Mouse (Mus musculus) forebrain, embryonic 15.5 days (tissue): Measurements from ENCODE around the gene Fcrla. TPM values are rescaled to one million over a fixed set of nuclear protein-coding genes. Genes with fewer than 3 reads are reported as not detected.

Experiments used
- ATAC-seq: fragments of 200-750 bp; cut with Nextera tagmentation; replicated peaks from 2 replicates; pipeline ENCODE4 v1.8.0; 2017; ENCODE audit warnings: mild to moderate bottlenecking, moderate TSS enrichment, moderate library complexity
- H3K27ac ChIP-seq: fragments of 300-500 bp; sonication (generic); replicated peaks from 2 replicates; pipeline ENCODE4 v1.5.1; 2015; ENCODE audit warnings: mild to moderate bottlenecking, inconsistent platforms
- H3K27me3 ChIP-seq: fragments of 300-500 bp; sonication (generic); 2 replicates; pipeline ENCODE4 v1.6.1; 2015; ENCODE audit warnings: inconsistent platforms
- H3K36me3 ChIP-seq: fragments of 300-500 bp; sonication (generic); 2 replicates; pipeline ENCODE4 v1.6.1; 2015; ENCODE audit warnings: mild to moderate bottlenecking, inconsistent platforms
- H3K4me1 ChIP-seq: fragments of 300-500 bp; sonication (generic); 2 replicates; pipeline ENCODE4 v1.6.1; 2015; ENCODE audit warnings: inconsistent platforms
- H3K4me2 ChIP-seq: fragments of 300-500 bp; sonication (generic); replicated peaks from 2 replicates; pipeline ENCODE4 v1.6.1; 2015; ENCODE audit warnings: mild to moderate bottlenecking, inconsistent platforms
- H3K4me3 ChIP-seq: fragments of 300-500 bp; sonication (generic); 2 replicates; pipeline ENCODE4 v1.5.1; 2015; ENCODE audit warnings: mild to moderate bottlenecking, inconsistent platforms
- H3K9ac ChIP-seq: fragments of 300-500 bp; sonication (generic); replicated peaks from 2 replicates; pipeline ENCODE4 v1.6.1; 2015; ENCODE audit warnings: mild to moderate bottlenecking, inconsistent platforms
- H3K9me3 ChIP-seq: fragments of 300-500 bp; sonication (generic); 2 replicates; pipeline ENCODE4 v1.6.1; 2016; ENCODE audit warnings: inconsistent platforms
- whole genome bisulfite sequencing: fragments of 180-500 bp; shearing (Covaris S2); methylation state at CpG from one replicate; pipeline ENCODE4 v1.1.7; 2015; ENCODE audit warnings: mixed read lengths; 5-methylcytosine and 5-hydroxymethylcytosine counted together
- polyA plus RNA-seq: library from polyadenylated mRNA; unstranded; fragments of >200 nt; fragmentation: Nextera tagmentation; extraction: Ambion mirVana; gene quantifications from 2 replicates; pipeline ENCODE4 v1.2.1, GENCODE M21; 2015

The Fcrla gene
- polyA plus RNA-seq, 1 experiment from 2014 or later, result not detected

DNA sequence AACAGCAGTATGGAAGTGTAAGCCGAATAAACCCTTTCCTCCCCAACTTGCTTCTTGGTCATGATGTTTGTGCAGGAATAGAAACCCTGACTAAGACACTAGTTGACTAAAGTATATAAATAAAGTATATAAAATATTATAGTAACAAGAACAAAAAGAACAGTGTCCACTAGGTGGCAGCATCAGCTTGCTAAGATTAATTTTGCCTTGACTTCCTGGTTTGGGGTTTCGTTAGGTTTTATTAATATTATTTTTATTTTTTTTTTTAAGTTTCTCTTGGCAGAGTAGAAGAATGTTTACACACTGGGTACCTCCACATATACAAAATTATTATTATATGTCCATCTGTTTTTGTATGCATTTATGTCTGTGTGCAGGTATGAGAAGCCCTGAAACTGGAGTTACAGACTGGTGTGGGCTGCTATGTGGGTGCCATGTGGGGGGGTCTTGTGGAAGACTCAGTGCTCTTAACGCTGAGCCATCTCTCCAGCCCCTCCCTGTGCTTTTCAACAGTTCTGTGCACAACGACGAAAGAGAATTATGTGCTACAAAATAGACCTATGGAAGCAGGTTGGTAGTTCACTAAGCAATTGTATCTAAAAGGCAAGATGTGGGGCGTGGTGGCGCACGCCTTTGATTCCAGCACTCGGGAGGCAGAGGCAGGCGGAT, 26.4 kb downstream of the Fcrla start:
- Histone ChIP-seq H3K9ac (no peak overlapping the region), H3K36me3 (no peaks in the 10 kb centered on the region), H3K4me1 (no peaks in the 10 kb centered on the region), H3K27ac (no peak overlapping the region), H3K4me2 (no peak overlapping the region), H3K9me3 (no peaks in the 10 kb centered on the region), H3K4me3 (no peak overlapping the region), H3K27me3 (peaks cover 7% of the 10 kb centered on the region; the same call in 1 of the 2 replicates)
- ATAC-seq, result peak; percentile 66; the same call in 1 of the 2 replicates
- WGBS, result 40% methylated on average over 10 of the region's 10 CpGs

GRCm38 (mm10) chr1:170898413-170899075, 28.8 kb downstream of the Fcrla start:
- Histone ChIP-seq H3K9ac (no peak overlapping the region), H3K4me1 (no peaks in the 10 kb centered on the region), H3K9me3 (no peaks in the 10 kb centered on the region), H3K27me3 (peaks cover 7% of the 10 kb centered on the region; the same call in 1 of the 2 replicates), H3K4me2 (no peak overlapping the region), H3K4me3 (no peak overlapping the region), H3K27ac (no peak overlapping the region), H3K36me3 (no peaks in the 10 kb centered on the region)
- no peak for ATAC-seq
- 80% methylated on average over 16 of the region's 16 CpGs for WGBS

- Histone ChIP-seq H3K4me3 (no peak overlapping the region), H3K9me3 (no peaks in the 10 kb centered on the region), H3K4me1 (no peaks in the 10 kb centered on the region), H3K4me2 (no peak overlapping the region), H3K9ac (no peak overlapping the region), H3K36me3 (no peaks in the 10 kb centered on the region), H3K27ac (no peak overlapping the region), H3K27me3 (peaks cover 7% of the 10 kb centered on the region; the same call in 1 of the 2 replicates)
- WGBS, result 79% methylated on average over 5 of the region's 5 CpGs
- no peak for ATAC-seq
Measured at GRCm38 (mm10) chr1:170896651-170897281, 30.6 kb downstream of the Fcrla start.

GRCm38 (mm10) chr1:170894603-170895602, 32.5 kb downstream of the Fcrla start:
- no peak overlapping the region for H3K9ac ChIP-seq
- H3K4me3 ChIP-seq, result no peak overlapping the region
- H3K9me3 ChIP-seq, result no peaks in the 10 kb centered on the region
- peaks cover 7% of the 10 kb centered on the region; the same call in 1 of the 2 replicates for H3K27me3 ChIP-seq
- 64% methylated on average over 9 of the region's 9 CpGs for WGBS
- no peaks in the 10 kb centered on the region for H3K4me1 ChIP-seq
- H3K4me2 ChIP-seq, result no peak overlapping the region
- no peaks in the 10 kb centered on the region for H3K36me3 ChIP-seq
- no peak for ATAC-seq
- no peak overlapping the region for H3K27ac ChIP-seq

- H3K36me3 ChIP-seq, result no peaks in the 10 kb centered on the region
- ATAC-seq, result no peak
- H3K9ac ChIP-seq, result no peak overlapping the region
- H3K4me3 ChIP-seq, result no peak overlapping the region
- no peaks in the 10 kb centered on the region for H3K27me3 ChIP-seq
- WGBS, result 47% methylated on average over 1 of the region's 1 CpGs
- H3K4me1 ChIP-seq, result no peaks in the 10 kb centered on the region
- H3K4me2 ChIP-seq, result no peak overlapping the region
- H3K9me3 ChIP-seq, result no peaks in the 10 kb centered on the region
- H3K27ac ChIP-seq, result no peak overlapping the region
Measured at GRCm38 (mm10) chr1:170892279-170892678, 35.1 kb downstream of the Fcrla start.

DNA sequence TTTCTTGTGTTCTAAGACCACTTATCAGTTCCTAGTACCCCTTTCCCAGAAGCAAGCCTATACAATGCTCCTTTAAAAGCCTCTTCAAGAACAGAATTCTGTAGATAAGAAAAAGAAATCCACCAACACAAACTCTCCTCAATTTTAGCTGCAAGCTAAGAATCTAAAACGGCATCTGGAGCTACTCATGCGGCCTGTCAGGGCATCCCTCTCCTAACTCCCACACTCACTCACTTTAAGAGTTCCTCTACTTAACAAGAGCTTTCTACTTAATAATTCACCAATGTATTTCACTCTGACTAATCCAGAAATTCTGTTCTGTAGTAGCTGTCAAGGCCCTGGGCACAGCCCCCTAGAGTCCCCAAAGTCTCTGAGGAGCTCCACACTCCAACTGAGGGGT, 35.7 kb downstream of the Fcrla start:
- no peak overlapping the region for H3K27ac ChIP-seq
- no peak overlapping the region for H3K4me2 ChIP-seq
- no peaks in the 10 kb centered on the region for H3K4me1 ChIP-seq
- H3K9me3 ChIP-seq, result no peaks in the 10 kb centered on the region
- H3K36me3 ChIP-seq, result no peaks in the 10 kb centered on the region
- no peak overlapping the region for H3K9ac ChIP-seq
- ATAC-seq, result no peak
- no peaks in the 10 kb centered on the region for H3K27me3 ChIP-seq
- 89% methylated on average over 2 of the region's 2 CpGs for WGBS
- H3K4me3 ChIP-seq, result no peak overlapping the region

- Histone ChIP-seq H3K4me3 (no peak overlapping the region), H3K4me1 (peaks cover 6% of the 10 kb centered on the region), H3K9ac (no peak overlapping the region), H3K9me3 (no peaks in the 10 kb centered on the region), H3K27me3 (no peaks in the 10 kb centered on the region), H3K36me3 (no peaks in the 10 kb centered on the region), H3K4me2 (no peak overlapping the region), H3K27ac (no peak overlapping the region)
- no peak for ATAC-seq
- 83% methylated on average over 4 of the region's 4 CpGs for WGBS
Measured at GRCm38 (mm10) chr1:170889310-170889709, 38.1 kb downstream of the Fcrla start.

- no peak overlapping the region for H3K27ac ChIP-seq
- no peak for ATAC-seq
- H3K27me3 ChIP-seq, result no peaks in the 10 kb centered on the region
- no peak overlapping the region for H3K9ac ChIP-seq
- H3K9me3 ChIP-seq, result no peaks in the 10 kb centered on the region
- 57% methylated on average over 6 of the region's 6 CpGs for WGBS
- peaks cover 18% of the 10 kb centered on the region for H3K4me1 ChIP-seq
- no peak overlapping the region for H3K4me3 ChIP-seq
- no peak overlapping the region for H3K4me2 ChIP-seq
- no peaks in the 10 kb centered on the region for H3K36me3 ChIP-seq
Measured at GRCm38 (mm10) chr1:170886044-170886458, 41.3 kb downstream of the Fcrla start.

DNA sequence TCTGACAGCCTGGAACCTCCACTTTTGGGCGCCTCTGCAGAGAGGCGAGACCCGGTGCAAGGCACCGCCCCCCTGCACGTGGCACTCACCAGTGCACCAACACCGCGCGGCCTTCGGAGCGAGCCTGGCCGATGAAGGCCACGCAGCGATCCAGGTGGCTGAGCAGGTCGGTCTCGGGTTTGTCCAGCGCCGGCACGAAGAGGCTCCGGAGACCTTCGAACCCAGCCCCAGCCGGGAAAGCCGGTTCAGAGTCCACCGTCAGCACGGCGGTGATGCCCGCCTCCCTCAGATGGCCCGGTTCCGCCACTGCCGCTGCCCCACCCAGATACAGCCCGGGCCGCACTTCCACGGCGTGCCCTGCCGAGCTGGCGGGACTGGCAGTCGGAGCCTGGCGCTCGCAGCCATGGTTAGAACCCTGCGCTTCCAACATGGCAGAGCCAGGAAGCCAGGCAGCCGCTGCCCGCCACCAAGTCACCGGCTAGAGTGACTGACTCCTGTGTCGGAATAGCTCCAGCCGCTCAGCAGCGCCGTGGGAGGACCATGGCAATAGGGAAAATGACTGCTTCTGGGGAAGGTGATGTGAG, 42.3 kb downstream of the Fcrla start, which contains the start of the genes Gm26620 and Dusp12:
TSS of gene Gm26620 (plus strand) at position 88 of the 584 bp plus-strand sequence.
TSS of gene Dusp12 (minus strand) at position 563 of the 584 bp plus-strand sequence.
- no peaks in the 10 kb centered on the region for H3K27me3 ChIP-seq
- H3K36me3 ChIP-seq, result peaks cover 7% of the 10 kb centered on the region
- H3K27ac ChIP-seq, result peak within 1 kb of the TSS; percentile 86
- H3K9me3 ChIP-seq, result no peaks in the 10 kb centered on the region
- H3K4me1 ChIP-seq, result peaks cover 18% of the 10 kb centered on the region
- WGBS, result under 1% methylated on average over 46 of the region's 46 CpGs
- ATAC-seq, result peak; percentile 97
- peak within 1 kb of the TSS; percentile 92 for H3K4me3 ChIP-seq
- peak within 1 kb of the TSS; percentile 94 for H3K9ac ChIP-seq
- peak within 1 kb of the TSS; percentile 59 for H3K4me2 ChIP-seq

GRCm38 (mm10) chr1:170884390-170884789, 43.0 kb downstream of the Fcrla start:
- Histone ChIP-seq H3K4me1 (peaks cover 18% of the 10 kb centered on the region), H3K27ac (no peak overlapping the region), H3K4me2 (peak overlapping the region; percentile 59), H3K4me3 (peak overlapping the region; percentile 92), H3K9ac (peak overlapping the region; percentile 94), H3K27me3 (no peaks in the 10 kb centered on the region), H3K36me3 (peaks cover 11% of the 10 kb centered on the region), H3K9me3 (no peaks in the 10 kb centered on the region)
- peak; percentile 18; the same call in 1 of the 2 replicates for ATAC-seq
- WGBS, result 28% methylated on average over 8 of the region's 8 CpGs

DNA sequence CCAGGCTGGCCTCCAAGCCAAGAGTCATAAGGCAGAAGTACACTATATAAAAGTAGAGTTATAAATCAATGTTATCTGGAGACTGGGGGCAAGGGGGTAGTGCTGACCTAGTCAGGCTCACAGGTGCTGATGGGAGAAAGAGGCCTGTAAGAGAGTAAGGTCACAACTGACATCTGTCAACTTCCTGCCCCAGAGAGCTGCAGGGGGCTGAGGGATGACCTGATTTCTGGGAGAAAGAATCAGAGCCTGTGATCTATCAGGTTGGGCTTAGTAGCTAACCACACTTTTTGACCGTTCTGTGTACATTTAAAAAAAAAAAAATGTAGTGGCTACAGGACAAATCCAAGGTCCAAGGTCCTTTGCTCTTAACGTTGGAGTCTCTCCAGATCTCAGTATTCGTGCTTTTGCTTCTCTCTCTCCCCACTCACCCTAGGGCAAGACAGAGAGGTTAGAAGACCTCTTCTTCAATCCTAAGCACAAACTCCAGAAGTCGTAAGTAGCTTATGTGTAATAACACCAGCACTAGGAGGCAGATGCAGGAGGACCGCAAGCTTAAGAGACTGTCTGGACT, 44.4 kb downstream of the Fcrla start:
- H3K27ac ChIP-seq, result no peak overlapping the region

More for the DNA sequence above, 44.4 kb downstream of the Fcrla start:
- Histone ChIP-seq H3K27me3 (no peaks in the 10 kb centered on the region), H3K9ac (no peak overlapping the region), H3K9me3 (no peaks in the 10 kb centered on the region), H3K36me3 (peaks cover 16% of the 10 kb centered on the region), H3K4me3 (no peak overlapping the region), H3K4me2 (no peak overlapping the region), H3K4me1 (peaks cover 18% of the 10 kb centered on the region)
- WGBS, result 92% methylated on average over 5 of the region's 5 CpGs
- ATAC-seq, result no peak
